Mouse (Mus musculus) embryo, embryonic 10 days (tissue): ENCODE measurements around the gene Vcam1.

Experiments used
- DNase-seq: peaks from one replicate; pipeline ENCODE4 v3.0.0-alpha.2; 2015; ENCODE audit warnings: low spot score

The Vcam1 gene

GRCm38 (mm10) chr3:116129259-116129738 is at the start of gene Vcam1:
Vcam1 (minus strand) TSS chr3:116129688.
- peak; percentile 78 for DNase-seq

GRCm38 (mm10) chr3:116175106-116175505 is 45.6 kb upstream of the Vcam1 start:
- DNase-seq, result no peak

DNA sequence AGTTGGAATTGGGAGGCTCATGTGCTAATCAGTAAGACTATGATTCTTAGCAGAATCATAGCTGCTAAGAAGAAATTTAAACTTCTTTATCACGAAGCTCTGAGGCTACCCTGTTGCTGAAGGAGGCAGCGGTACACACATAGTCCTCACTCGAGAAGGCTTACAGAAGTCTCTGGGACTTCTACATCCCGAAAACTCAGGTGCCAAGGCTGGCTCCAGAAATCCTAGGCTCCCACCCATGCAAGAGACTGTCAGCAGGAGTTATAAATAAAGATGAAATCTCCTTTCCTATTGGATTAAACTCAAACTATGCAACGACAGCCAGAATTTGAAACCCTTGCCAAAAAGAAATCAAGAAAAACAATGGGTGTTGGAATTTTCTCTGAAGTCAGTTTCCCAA is 42.0 kb upstream of the Vcam1 start:
- no peak for DNase-seq

GRCm38 (mm10) chr3:116168056-116168455 is 38.6 kb upstream of the Vcam1 start:
- DNase-seq, result no peak

- no peak for DNase-seq
These were observed 36.8 kb upstream of the Vcam1 start for GRCm38 (mm10) chr3:116166296-116166695.

GRCm38 (mm10) chr3:116165030-116165429 is 35.5 kb upstream of the Vcam1 start:
- DNase-seq, result no peak

- DNase-seq, result no peak
These were observed 34.0 kb upstream of the Vcam1 start for GRCm38 (mm10) chr3:116163517-116163916.

- no peak for DNase-seq
These were observed 32.7 kb upstream of the Vcam1 start for GRCm38 (mm10) chr3:116162097-116162666.

DNA sequence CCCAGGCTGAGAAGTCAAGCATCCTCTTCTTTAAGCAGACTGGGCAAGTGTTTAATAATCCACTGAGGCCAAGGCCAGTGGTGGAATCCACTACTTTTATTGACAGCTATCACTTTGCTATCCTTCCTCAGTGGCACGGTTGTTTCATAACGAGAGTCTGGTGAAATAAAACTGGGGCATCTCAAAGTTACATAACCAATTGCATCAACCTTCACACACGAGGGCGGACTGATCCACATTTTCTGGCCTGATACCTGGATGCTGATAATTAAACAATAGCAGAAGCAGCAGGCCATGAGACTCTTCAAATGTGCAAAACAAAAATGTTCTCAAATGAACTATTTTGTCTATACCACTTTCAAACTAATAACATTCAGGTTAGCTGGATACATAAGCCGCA is 29.9 kb upstream of the Vcam1 start:
- no peak for DNase-seq

- DNase-seq, result peak; percentile 25
These were observed 28.0 kb upstream of the Vcam1 start for GRCm38 (mm10) chr3:116157447-116157990.

GRCm38 (mm10) chr3:116150056-116150632 is 20.7 kb upstream of the Vcam1 start:
- no peak for DNase-seq

- no peak for DNase-seq
These were observed 19.6 kb upstream of the Vcam1 start for GRCm38 (mm10) chr3:116149096-116149495.

DNA sequence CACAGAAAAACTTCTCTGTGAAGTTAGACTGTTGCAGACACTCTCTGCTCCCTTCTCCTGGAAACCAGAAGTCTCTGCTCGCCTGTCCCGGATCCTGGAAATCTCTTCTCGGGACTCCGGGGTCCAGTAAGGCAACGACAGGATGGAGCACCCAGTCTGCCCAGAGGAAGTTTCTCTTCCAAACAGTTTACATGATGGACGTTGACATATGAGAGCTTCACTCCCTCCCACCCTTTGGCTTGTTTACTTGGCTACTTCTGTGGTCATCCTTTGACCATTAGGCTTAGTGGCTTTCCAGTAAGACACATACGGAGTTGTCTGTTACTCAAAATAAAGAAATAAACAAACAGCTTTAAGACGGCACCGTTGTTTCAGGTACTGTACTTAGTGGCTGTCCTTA is 19.2 kb upstream of the Vcam1 start:
- DNase-seq, result no peak

- no peak for DNase-seq
These were observed 11.7 kb upstream of the Vcam1 start for GRCm38 (mm10) chr3:116141226-116141625.

- no peak for DNase-seq
These were observed 9.5 kb upstream of the Vcam1 start for GRCm38 (mm10) chr3:116139000-116139399.

DNA sequence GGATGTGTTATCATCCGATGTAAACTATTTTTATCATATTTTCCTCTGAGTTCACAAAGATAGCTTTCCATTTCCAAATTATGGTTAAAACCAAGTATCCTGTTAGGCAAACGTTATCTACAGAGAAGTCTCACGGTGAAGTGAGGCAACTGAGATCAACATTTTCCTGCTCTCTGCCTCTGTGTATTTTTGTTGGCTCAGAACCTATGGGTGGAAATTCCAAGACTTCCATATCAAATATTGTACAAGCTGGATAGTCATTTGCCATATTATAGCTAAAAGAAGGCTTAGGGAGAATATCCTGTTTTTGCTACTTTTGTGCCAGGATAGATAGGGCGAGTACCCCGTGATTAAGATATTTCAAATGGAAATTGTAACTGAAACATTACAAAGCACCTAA is 8.6 kb upstream of the Vcam1 start:
- DNase-seq, result no peak

DNA sequence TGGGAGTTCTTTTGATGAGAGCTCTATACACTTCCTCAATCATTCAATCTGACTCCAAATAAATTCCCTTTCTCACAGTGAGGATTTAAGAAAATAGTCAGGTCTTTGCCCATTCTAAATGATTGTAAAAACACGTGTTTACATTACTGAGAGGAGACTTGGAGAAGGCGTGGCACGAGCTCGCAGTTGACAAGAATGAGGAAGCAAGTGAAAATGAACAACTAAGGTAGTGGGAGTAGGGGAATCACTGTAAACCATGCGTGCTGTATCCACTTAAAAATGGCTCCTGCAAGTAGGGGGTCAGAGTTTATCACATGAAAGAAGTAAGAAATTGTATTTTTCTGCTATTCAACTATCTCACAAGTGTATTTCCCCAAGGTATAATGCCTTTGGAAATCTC is 3.9 kb upstream of the Vcam1 start:
- DNase-seq, result no peak

GRCm38 (mm10) chr3:116130711-116131110 is 1.2 kb upstream of the Vcam1 start:
- no peak for DNase-seq

GRCm38 (mm10) chr3:116129841-116130595 is 530 bp upstream of the Vcam1 start:
- DNase-seq, result no peak

DNA sequence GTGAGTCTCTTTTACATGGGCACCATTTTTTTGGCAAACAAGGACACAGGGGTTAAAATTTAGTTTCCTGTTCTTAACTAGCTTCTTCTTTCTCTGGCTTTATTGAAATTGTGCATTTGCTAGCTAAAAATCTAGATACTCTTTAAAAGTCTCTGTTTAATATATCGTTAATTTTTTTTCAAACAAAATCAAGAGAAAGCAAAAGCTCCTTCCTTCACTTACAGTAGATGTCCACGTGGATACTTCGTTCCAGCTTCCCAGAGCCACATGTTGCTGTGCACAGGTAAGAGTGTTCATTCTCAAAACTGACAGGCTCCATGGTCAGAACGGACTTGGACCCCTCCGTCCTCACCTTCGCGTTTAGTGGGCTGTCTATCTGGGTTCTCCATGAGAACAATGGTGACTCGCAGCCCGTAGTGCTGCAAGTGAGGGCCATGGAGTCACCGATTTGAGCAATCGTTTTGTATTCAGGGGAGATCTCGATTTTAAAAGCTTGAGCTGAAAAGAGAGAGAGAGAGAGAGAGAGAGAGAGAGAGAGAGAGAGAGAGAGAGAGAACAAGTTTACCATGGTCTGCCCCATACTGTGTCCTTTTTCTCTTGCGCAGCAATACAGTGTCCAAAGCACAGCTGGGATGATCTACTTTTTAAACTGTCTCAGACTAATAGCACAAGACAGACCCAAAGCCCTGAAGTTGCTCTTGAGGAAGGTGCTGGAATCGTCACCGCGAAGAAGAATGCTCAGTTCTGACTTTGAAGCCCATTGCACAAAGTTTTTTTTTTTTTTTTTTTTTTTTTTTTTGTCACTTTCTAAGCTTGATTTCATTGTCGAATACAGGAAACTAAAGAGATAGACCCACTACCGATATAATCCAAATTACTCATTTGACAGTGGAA is 930 bp downstream of the Vcam1 start:
- DNase-seq, result no peak

- DNase-seq, result no peak
These were observed 1.7 kb downstream of the Vcam1 start for GRCm38 (mm10) chr3:116127836-116128235.

DNA sequence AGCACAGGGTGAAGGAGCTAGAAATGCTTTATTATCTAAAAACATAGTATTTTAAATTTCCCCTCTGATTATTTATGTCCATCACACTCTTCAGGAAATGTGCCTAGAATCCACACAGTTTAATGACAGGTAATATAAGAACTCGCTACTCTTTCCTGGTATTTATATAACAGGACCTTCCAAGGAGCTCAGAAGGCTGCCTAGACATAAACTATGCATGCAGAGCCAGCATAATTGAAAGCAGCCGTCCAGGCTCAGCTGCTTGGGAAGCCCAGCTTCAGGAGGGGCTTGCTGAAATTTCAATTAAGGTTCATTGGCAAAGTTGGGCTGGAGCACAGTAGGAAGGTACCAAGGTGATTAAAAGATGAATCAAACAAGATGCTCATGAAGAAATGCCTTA is 2.2 kb downstream of the Vcam1 start:
- DNase-seq, result peak; percentile 68
